Mouse (Mus musculus): ENCODE results near the gene Pak2.
"Not testable (repeated sequence)": the region's sequence is repeated elsewhere in the genome, so short reads cannot be mapped to it uniquely, and the experiment has no call there.

The Pak2 gene

DNA sequence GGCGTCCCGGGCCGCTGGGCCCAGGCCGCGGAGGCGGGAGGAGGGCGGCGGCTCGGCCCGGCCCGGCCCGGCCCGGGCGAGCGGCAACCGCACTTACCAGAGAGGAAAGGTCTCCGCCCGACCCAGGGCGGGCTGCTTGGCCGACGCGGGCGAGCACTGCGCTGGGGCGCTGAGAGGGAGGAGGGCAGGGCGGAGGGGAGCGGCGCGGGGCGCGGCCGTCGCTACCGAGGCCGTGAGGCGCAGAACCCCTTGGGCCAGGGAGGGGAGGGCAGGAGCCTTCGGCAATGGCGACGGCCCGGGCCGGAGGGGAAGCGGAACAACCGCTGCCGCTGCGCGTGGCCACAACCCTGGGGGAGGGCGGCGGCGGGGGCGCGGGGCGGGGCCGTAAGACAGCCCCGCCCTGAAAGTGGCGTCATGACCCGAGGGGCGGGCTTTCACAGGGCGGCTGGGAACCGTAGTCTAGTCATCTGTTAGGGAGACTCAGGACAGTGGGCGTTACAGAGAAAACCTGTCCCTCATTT, at the start of gene Pak2:
Pak2 (minus strand) TSS at position 352 of the 521 bp plus-strand sequence.
- DNase-seq (ENCODE audit: extremely low spot score, low spot score): peak; percentile 93

DNA sequence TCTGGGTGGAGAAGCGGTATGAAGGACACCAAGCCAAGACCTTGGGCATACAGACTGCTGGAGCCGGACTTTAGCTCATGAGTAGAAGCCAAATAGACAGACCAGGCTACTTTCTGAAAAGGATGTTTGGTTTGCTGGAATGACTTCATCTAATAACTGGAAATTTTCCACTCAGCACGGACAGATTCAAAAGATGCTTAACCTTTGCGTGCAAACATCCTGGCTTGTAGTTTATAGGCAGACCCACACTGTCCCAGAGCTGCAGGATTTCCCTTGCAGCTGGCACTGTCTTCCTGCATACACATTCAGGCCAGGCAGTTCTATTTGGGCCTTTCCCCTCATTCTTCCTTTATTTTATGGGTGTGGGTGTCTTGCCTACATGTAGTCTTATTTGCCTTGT, 47.9 kb upstream of the Pak2 start:
- DNase-seq (ENCODE audit: extremely low spot score, low spot score): no peak

DNA sequence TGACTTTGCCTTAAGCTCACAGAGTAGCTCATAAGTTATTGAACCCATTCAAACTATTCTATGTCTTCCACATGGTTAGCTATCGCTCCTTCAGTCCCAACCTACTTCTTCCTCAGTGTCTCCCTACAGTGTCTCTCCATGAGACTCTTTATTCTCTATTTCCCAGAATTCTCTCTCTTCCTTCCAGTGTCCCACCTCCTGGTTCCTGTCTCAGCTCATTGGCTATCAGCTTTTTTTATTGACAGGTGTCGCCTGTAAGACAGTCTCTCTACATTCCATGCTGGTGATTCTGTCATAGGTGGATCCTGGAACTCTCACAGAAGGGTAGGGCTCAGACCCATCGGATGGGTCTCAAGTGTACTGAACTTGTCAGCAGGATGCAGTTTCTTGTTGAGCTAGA, 46.2 kb upstream of the Pak2 start:
- no peak for DNase-seq (ENCODE audit: extremely low spot score, low spot score)

DNA sequence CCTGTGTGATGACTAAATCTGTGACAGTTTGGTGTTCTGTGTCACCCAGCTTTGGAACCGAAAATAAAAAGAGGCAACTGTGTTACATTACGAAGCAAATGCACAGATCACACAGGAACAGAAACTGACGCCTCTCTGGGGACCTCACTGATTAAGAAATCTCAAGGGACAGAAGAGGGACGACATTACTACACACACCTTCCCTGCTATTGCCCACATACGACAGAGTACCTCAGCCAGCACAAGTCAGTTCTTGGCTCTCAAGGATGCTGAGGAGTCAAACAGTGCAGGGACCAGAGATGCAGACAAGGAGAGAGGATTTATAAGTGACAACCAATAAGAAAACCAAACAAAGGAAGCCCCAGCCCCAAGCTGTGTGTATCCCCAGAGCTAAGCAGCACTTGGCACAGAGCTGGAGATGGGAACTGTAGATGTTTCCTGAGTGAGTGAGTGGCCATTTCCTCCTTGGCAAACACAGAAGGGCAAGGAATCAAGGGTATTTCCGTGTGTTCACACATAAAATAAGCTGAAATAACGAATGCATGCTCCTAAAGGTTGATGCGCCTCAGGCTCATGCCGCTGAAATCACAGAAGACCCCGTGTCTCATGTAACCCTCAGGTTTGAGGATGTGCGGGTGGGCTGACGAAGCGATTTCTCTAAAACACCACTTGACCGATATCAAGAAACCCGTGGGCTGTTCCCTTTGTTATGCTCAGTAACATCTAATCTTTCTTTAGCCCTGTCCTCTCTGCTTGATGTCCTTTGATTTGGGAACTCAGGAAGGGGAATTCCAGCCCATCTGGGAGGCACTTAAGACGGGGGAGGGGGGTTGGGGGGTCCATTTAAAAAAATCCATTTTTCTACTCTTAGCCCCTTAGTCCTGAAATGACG, 45.5 kb upstream of the Pak2 start:
- DNase-seq (ENCODE audit: extremely low spot score, low spot score): no peak

DNA sequence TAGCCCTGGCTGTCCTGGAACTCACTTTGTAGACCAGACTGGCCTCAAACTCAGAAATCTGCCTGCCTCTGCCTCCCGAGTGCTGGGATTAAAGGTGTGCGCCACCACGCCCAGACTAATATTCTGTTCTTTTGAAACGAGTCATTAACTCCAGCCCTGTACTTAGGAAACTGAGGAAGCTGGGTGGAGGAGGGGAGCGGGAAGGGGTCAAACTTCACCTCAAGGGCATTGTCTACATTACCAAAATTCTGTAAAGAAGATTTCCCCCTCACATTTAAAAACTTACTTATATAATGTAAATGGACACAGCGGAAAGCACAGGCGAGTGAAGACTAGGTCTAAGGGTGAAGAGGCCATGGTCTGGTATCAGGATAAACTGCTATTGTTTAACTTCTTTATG, 44.9 kb upstream of the Pak2 start:
- DNase-seq (ENCODE audit: extremely low spot score, low spot score): no peak

DNA sequence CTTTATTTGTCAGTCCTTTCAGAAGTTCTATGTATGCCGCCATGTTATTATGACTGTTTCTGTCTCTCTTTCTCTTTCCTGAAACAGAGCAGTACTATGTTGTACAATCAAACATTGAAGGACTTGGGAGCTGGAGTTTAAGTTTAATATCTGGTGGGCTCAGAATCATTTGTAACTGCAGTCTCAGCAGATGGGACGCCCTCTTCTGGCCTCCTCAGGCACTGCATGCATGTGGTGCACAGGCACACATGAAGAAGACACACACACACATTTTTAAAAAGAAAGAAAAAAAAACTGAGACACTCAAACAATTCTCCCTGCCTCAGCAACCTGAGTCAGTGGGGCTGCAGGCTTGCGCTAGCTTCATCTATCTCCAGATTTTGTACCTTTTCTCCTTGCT, 41.3 kb upstream of the Pak2 start:
- no peak for DNase-seq (ENCODE audit: extremely low spot score, low spot score)

DNA sequence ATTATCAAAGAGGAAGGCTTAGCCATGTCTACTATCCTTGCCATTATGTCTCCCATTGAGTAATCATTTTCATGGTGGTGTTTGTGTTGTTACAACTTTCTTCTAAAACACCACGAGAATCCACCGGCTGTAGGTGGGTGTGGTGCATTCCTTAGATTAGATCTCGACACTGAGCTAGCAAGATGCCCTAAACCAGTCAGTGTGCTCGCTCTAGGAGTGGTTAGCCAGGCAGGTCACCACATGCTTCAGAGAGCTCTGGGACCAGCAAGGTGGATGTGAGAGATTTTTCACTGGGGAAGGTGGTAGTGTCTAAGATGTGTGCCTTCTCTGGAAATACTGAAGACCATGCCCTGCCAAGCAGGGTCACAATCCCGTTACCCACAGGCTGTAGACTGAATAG, 37.0 kb upstream of the Pak2 start:
- no peak for DNase-seq (ENCODE audit: extremely low spot score, low spot score)

DNA sequence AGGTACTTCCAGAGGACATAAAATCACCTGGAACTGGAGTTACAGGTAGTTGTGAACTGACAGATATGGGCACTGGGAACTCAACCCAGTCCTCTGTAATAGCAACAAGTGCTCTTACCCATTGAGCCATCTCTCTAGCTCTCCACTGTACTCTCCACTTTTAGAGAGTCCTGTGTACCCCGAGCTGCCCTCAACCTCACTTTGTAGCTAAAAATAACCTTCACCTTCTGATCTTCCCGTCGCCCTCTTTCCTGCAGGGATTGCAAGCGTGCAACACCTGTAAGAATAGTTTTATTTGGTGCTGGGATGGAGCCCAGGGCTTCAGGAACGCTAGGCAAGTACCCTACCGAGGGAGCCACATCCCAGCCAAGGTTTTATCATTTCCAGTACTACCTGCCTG, 36.6 kb upstream of the Pak2 start:
- no peak for DNase-seq (ENCODE audit: extremely low spot score, low spot score)

DNA sequence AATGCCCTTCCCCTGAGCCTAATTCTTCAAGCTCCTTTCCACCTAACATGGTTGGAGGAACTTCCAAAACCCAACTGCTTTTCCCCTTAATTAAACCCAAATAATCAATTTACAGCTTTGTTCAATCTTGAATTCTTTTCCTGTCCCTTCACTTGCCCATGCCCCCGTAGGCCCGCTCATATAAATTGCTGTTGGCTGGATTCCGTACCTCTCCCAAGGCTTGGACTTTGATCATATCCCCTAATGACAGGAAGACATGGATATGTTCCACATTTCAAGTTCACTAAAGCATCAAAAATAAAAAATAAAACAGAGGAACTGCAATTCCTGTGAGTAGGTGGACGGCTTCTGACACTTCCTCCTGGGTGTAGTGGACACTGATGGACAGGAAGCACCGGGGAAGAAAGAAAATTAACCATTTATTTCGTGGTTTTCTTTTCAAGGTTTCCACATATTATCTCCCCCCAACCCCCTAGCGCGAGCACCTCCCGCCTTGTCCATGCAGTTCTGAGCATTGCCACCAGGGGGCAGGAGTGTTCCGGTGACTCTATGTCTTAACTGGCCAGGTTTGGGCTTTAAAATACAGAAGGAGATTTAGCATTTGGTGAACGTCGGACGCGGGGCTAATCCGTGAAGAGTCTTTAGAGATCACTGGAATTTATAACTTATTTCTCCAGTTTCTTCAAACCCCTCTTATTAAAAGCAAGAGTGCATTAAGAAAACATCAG, 36.0 kb upstream of the Pak2 start:
- DNase-seq (ENCODE audit: extremely low spot score, low spot score): peak; percentile 85

DNA sequence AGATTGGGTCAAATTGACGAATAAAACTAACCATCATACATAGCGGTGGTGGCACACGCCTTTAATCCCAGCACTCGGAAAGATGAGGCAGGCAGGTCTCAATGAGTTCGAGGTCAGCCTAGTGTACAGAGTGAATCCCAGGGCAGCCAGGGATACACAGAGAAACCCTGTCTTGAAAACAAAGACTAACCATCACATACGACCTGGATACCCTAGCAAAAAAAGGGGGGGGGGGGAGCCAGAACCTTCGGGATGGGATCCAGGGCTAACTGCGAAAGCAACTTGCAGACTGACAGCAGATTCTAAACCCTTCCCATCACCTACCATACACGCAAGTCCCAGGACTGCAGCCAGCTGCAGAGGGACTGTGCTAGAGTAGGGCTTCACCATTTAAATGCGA, 35.3 kb upstream of the Pak2 start:
- DNase-seq (ENCODE audit: extremely low spot score, low spot score): no peak

DNA sequence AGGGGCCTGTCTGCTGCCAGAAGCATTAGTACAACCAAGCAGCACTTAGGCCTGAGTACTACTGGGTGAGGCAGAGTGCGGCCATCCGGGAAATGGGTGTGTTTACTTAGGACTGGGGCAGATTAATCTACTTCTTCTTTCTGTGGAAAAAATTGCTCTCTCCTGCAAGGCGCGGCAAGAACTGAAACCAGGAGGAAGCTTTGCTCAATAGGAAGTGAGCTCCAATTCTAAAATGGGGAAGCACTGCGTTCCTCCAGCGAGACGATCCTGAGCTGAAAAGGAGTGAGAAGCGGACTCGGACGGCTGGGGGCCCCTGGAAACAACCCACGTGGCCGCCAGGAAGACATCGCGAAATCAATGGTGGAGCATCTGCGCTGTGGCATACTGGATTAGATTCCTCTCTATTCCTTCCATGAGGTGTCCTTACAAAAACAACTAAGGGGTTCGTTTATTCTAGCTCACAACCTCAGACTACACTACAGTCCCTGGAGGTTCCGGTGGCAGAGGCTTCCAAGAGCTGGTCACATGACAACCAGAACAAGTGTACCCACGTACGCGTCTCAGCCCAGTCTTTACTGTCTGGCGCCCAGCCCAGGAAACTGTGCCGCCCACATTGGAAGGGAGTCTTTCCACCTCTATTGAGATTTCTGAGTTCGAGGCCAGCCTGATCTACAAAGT, 34.5 kb upstream of the Pak2 start:
- DNase-seq (ENCODE audit: extremely low spot score, low spot score): no peak

DNA sequence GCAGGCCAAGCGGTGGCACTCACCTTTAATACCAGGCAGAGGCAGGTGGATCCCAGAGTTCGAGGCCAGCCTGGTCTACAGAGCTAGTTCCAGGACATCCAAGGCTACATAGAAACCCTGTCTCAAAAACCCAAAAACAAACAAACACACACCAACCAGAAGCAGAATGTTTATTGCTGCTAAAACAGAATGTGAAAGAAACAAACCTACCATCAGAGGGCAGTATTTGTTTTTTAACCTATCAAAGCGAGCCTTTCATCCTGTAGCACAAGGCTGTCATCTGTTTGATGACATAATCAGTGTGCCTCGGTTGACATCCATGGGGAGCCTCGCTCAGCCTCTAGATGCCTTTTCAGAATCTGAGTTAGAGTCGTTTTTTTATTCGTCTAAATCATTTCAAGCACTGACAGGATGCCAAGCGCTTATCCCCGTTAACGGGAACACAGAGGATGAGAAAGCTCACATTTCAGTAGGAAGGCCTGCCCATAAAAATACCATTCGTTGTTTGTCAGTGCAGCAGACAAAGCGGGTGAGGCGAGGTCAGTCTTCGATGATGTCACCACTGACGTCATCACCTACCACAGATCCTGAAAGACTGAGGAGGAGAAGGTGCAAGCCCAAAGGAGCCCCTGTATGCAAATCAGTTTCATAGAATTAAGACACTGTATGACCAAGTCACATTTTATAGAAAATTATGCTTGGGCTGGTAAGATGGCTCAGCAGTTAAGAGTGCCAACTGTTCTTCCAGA, 32.0 kb upstream of the Pak2 start:
- DNase-seq (ENCODE audit: extremely low spot score, low spot score): no peak

DNA sequence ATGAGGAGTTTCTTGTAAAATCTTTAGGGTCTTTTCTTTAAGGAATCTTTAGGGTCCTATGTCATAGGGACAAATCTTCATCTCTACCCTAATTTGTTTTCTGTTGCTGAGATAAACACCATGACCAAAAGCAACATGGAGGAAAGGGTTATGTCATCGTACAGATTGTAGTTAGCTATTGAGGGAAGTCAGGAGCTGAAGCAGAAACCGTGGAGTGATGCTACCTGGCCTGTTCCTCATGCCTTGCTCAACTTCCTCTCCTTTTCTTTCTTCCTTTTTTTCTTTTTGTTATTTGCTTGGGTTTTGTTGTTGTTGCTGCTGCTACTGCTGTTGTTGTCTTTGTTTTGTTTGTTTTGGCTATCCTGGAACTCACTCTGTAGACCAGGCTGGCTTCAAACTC, 29.4 kb upstream of the Pak2 start:
- no peak for DNase-seq (ENCODE audit: extremely low spot score, low spot score)

DNA sequence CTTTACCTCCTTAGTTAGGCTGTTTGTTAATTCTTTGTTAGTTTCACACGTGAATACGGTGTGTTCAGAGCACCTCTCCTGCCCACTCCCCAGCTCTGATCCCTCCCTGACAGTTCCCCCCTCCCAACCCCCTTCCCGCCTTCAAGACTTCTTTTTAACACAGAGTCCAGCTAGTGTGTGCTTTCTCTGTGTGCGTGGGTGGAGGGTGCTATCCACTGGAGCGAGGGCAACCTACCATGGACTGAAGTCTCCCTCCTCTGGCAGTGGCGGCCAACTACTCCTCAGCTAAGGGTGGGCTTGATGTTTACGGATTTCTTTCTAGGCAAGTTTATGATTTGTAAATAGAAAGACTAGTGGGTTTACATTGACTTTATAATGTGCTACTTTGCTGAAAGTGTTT, 29.0 kb upstream of the Pak2 start:
- no peak for DNase-seq (ENCODE audit: extremely low spot score, low spot score)

DNA sequence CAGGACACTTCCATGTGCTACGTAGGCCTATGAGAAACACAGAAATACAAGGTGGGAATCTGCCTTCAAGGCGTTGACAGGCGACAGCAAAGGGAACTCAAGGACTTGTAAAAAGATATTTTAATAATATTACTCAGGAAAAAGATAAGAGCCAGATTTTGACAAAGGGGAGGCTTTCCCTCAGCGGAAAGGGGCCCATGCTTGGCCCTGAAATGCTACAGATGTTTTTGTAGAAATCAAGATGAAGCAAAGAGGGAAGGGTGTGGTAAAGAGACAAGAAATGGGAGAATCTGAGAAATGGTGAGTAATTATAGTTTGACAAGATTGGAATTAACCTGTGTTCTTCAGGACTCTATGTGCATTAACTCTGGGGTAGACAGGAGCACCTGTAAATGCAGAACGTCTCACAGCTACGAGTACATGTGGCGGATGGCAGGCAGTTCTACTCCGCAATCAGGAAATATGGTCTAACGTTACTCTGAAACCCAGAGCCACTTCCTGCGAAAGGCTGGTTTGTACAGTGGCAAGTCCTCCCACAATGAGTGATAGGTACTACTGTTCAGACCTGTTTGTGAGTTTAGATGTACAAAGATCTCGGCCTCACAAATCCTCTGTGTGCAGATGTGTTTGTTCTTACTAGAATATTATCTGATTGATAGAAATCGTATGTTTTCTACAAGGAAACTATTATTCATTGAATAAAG, 28.4 kb upstream of the Pak2 start:
- no peak for DNase-seq (ENCODE audit: extremely low spot score, low spot score)

DNA sequence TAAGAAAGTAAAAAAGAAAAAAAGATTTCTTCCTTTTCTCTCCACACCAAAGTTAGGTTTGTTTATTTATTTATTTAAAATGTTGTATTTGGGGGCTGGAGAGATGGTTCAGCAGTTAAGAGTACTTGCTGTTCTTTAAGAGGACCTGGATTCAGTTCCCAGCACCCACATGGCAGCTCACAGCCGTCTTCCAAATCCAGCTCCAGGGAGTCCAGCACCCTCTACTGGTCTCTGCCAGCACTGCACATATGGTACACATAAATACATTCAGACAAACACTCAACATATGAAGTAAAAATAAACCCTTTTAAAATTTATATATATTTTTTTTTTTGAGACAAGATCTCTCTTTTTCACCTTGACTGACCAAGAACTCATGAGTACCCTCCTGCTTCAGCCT, 26.6 kb upstream of the Pak2 start:
- DNase-seq (ENCODE audit: extremely low spot score, low spot score): no peak

DNA sequence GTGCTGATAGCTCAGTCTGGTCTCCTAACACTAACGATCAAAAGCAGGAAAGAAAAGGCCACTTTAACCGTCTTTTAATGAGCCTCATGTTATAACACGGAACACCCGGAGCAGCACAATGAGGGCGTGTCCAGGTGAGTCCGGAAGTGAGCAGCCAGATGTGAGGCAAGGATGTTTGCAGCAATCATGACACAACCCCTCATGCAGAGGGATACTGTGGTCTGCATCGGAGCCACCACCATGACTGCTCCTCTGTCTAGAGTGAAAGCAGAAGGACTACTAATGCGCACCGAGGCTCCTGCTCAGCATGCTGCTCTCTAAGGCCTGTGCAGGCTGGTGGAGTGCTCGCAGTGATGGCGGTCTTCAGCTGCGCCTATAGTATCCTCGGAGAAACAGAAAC, 23.2 kb upstream of the Pak2 start:
- DNase-seq (ENCODE audit: extremely low spot score, low spot score): no peak

DNA sequence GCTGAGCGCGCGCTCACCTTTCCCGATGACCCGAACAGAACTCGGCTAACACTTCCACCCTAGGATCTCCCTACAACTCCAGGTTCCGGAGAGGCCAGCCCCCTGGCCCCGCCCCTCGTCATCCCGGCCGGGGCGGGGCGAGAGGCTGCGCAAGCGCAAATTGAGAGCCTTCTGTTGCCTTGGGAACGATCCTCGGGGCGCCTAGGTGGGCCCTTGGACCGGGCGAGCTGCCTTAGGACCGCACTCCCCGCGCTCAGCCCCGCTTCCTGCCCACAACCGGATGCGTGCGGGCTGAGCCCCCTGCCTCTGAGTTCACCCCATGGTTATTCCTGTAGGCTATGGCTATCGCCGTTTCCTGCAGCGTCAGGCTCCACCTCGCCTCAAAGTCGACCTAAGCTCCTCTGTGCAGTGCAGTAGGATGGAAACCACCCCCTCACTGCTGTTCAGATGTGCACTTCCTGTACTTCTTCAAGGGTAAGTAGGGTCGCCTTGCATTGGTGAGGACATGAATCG, 20.6 kb upstream of the Pak2 start, which contains the start of the genes Pigx and Cep19:
Pigx (minus strand) TSS at position 103 of the 513 bp plus-strand sequence.
Cep19 (plus strand) TSS at position 163 of the 513 bp plus-strand sequence.
- peak; percentile 96 for DNase-seq (ENCODE audit: extremely low spot score, low spot score)

DNA sequence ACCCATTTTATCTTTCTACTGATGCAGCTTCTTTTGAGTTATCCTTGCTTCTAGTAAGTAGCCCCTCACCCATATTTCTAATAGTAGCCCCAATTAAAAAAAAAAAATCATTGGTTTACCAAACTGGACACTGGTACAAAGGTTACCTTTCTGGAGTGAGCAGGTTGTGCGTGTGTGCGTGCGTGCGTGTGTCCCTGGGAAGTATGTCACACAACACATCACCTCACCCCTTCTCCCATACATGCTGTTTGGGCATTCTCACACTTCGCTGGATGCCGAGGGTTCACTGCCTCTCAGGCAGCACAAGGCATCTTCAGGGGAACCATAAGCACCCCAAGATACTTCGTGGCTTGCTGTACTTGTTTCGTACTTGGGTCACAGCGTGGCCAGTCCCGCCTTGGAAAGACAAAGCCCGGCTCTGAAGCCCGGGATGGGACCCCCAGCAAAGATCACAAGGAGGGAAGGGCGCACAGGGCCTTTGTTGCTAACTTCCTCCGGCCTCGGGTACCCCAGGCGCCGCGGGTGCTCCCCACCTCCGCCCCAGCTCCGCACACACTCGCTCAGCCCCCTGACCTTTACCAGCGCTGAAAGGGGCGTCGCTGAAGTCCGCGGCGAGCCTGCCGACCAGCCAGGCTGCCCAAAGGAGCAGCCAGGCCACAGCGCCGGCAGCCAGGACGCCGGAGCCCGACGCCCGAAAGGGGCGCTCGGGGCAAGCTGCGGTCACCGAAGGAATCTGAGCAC, 19.9 kb upstream of the Pak2 start:
- no peak for DNase-seq (ENCODE audit: extremely low spot score, low spot score)

DNA sequence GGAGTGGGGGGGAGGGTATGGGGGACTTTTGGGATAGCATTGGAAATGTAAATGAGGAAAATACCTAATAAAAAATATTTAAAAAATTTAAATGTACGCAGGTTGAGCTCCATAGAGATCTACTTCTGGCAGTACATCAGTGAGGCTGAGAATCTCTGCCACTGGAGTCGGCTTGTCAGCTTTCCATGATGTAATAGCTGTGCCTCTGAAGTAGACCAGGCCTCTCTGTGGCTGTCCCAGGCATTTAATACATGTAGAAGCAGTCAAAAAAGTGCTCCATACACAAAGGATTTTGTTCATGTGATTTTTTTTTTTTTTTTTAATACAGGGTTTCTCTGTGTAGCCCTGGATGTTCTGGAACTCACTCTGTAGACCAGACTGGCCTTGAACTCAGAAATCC, 18.6 kb upstream of the Pak2 start:
- not testable (repeated sequence) for DNase-seq (ENCODE audit: extremely low spot score, low spot score)
